Mouse (Mus musculus): ENCODE results near the gene Mael.

GRCm38 (mm10) chr1:166164580-166164979 is 74.0 kb downstream of the Mael start:
- TF ChIP-seq CTCF (IDR thresholded peaks at IDR 0.05) (no peak), EP300 (IDR thresholded peaks at IDR 0.05) (no peak)
